In the genomic region with DNA sequence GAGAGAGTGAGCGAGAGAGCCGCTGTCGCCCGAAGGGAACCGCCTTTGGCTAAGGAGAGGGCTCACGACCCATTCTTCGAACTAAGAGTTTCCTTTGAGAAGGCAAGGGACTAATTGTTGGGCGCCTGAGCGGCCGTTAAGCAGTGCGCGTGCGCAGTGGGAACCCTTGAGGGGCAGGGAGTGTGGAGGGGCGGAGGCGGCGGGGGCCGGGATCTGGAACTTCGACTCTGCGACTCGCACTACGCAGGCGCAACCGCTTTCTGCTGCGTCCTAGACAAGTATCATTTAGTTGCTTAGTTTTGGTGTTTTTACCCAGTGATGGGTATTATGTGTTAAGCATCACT, we compare ENCODE assay signal across 8 mouse cellular contexts. TPM values are rescaled to one million over a fixed set of nuclear protein-coding genes. Genes with fewer than 3 reads are reported as not detected.
A peak's percentile ranks its signal among the peaks of the same experiment; 100 is the strongest.
DNase-seq lines count a peak whose midpoint lies in the region; ATAC-seq lines count a peak whose summit lies in the region.

No protein-coding gene starts in this region.

- H3K9me3 ChIP-seq in hindbrain, embryonic 13.5 days = no peaks in the 10 kb centered on the region

- H3K36me3 ChIP-seq in hindbrain, embryonic 13.5 days = peaks cover 3% of the 10 kb centered on the region; the same call in 1 of the 2 replicates

- peaks cover 32% of the 10 kb centered on the region for H3K4me1 ChIP-seq in hindbrain, embryonic 13.5 days (replicated peaks)

- H3K4me3 ChIP-seq in hindbrain, embryonic 13.5 days = peak overlapping the region; percentile 78

- no peaks in the 10 kb centered on the region for H3K27me3 ChIP-seq in hindbrain, embryonic 13.5 days

- H3K4me2 ChIP-seq in hindbrain, embryonic 13.5 days = peak overlapping the region; percentile 57

- peak overlapping the region; percentile 98 for H3K27ac ChIP-seq in hindbrain, embryonic 13.5 days

- H3K9ac ChIP-seq in hindbrain, embryonic 13.5 days = peak overlapping the region; percentile 88

- peak; percentile 94 for DNase-seq in cerebellum, postnatal 14 days
- peak; percentile 78 to 88 for DNase-seq in frontal cortex, postnatal 10 days (ENCODE audit: low spot score in 2 of 2)
- peak; percentile 88 to 93 for DNase-seq in layer of hippocampus, postnatal 10 days (ENCODE audit: low spot score in 2 of 2)
- peak; percentile 93 for DNase-seq in lung, postnatal 10 days
- DNase-seq in retina, embryonic 14.5 days (ENCODE audit: low spot score) = peak; percentile 93
- DNase-seq in urinary bladder, postnatal 14 days (ENCODE audit: low spot score) = peak; percentile 90

- whole genome bisulfite sequencing in hindbrain, embryonic 13.5 days = under 1% methylated on average over 24 of the region's 24 CpGs

- ATAC-seq in activated CD4-positive, CD25-positive, alpha-beta regulatory T cell, adult 4 months = peak; percentile 56
- ATAC-seq in hindbrain, embryonic 13.5 days (ENCODE audit: low FRiP score) = peak; percentile 87

RNA-seq across cellular contexts. Expression of gene Pnisr, which starts 0.9 kb away (rescaled TPM):
- 100 to 1,000 TPM; 164 to 219 TPM for polyA plus RNA-seq in activated CD4-positive, CD25-positive, alpha-beta regulatory T cell, adult 4 months (2017; shearing (Covaris generic))
- polyA plus RNA-seq in hindbrain, embryonic 13.5 days (2015; fragmentation: Nextera tagmentation; extraction: Ambion mirVana) = 195 and 201 TPM in 2 replicates
- total RNA-seq in layer of hippocampus, postnatal 10 days (2021) = 100 to 1,000 TPM; 166 to 181 TPM

RNA-seq across cellular contexts. Expression of gene Coq3, which starts 31.2 kb away (rescaled TPM):
- polyA plus RNA-seq in activated CD4-positive, CD25-positive, alpha-beta regulatory T cell, adult 4 months (2017; shearing (Covaris generic)) = 10 to 100 TPM; 13.4 to 14.4 TPM
- polyA plus RNA-seq in hindbrain, embryonic 13.5 days (2015; fragmentation: Nextera tagmentation; extraction: Ambion mirVana) = 11.9 and 12.2 TPM in 2 replicates
- 10 to 100 TPM; 13.6 to 13.8 TPM for total RNA-seq in layer of hippocampus, postnatal 10 days (2021)

Comparison
In these comparisons a context has a peak if more than half of its experiments do, and no peak if none do; other contexts are left out.
1. Peak in every context shown above with its lines: DNase-seq, ATAC-seq, H3K4me3 ChIP-seq and H3K27ac ChIP-seq.